Mouse (Mus musculus) kidney, postnatal 36 days (tissue): ENCODE measurements at regions not wholly inside any gene's neighbourhood (a gene's known extent, or its start where the extent isn't known, plus 50 kb on each side); places are given as distances from the start of the nearest gene placed in this dataset.
A peak's percentile ranks its signal among the peaks of the same experiment; 100 is the strongest.

Experiments used
- DNase-seq, 2 experiments: peaks; one replicate each; pipeline ENCODE4 v3.0.0; 2021 to 2022; ENCODE audit warnings: mixed read lengths in 2 of 2

GRCm38 (mm10) chr14:98728863-98729262, 265.3 kb downstream of the Rpl36a-ps1 start:
- DNase-seq: no peak

- no peak for DNase-seq
Measured at GRCm38 (mm10) chr14:98722481-98722880, 271.6 kb downstream of the Rpl36a-ps1 start.

- DNase-seq: no peak
Measured at GRCm38 (mm10) chr14:98721033-98721432, 273.1 kb downstream of the Rpl36a-ps1 start.

- no peak for DNase-seq
Measured at GRCm38 (mm10) chr14:98708045-98708444, 286.1 kb downstream of the Rpl36a-ps1 start.

GRCm38 (mm10) chr14:98707574-98707973, 286.5 kb downstream of the Rpl36a-ps1 start:
- no peak for DNase-seq

- no peak for DNase-seq
Measured at GRCm38 (mm10) chr14:98703289-98703688, 290.8 kb downstream of the Rpl36a-ps1 start.

- no peak for DNase-seq
Measured at GRCm38 (mm10) chr14:98656533-98656932, 337.6 kb downstream of the Rpl36a-ps1 start.

GRCm38 (mm10) chr14:98654191-98654809, 339.8 kb downstream of the Rpl36a-ps1 start:
- no peak for DNase-seq

GRCm38 (mm10) chr14:98651221-98651620, 342.9 kb downstream of the Rpl36a-ps1 start:
- DNase-seq: no peak

- DNase-seq: no peak
Measured at GRCm38 (mm10) chr14:98650520-98650919, 343.6 kb downstream of the Rpl36a-ps1 start.

- DNase-seq: no peak
Measured at GRCm38 (mm10) chr14:98647614-98648013, 346.5 kb downstream of the Rpl36a-ps1 start.

GRCm38 (mm10) chr14:98643756-98644155, 350.4 kb downstream of the Rpl36a-ps1 start:
- no peak for DNase-seq

GRCm38 (mm10) chr14:98642661-98643331, 351.3 kb downstream of the Rpl36a-ps1 start:
- no peak for DNase-seq

GRCm38 (mm10) chr14:98629026-98629425, 365.1 kb downstream of the Rpl36a-ps1 start:
- DNase-seq: no peak

- no peak for DNase-seq
Measured at GRCm38 (mm10) chr14:98626476-98626875, 367.6 kb downstream of the Rpl36a-ps1 start.

GRCm38 (mm10) chr14:98625867-98626266, 368.3 kb downstream of the Rpl36a-ps1 start:
- no peak for DNase-seq

GRCm38 (mm10) chr14:98605772-98606171, 388.3 kb downstream of the Rpl36a-ps1 start:
- DNase-seq: no peak

GRCm38 (mm10) chr14:98596252-98596651, 397.9 kb downstream of the Rpl36a-ps1 start:
- no peak for DNase-seq

GRCm38 (mm10) chr14:98589846-98590245, 404.3 kb downstream of the Rpl36a-ps1 start:
- peak in 1 of 2 experiments; percentile 6 for DNase-seq

GRCm38 (mm10) chr14:98571644-98572043, 402.1 kb upstream of the Dach1 start:
- no peak for DNase-seq

GRCm38 (mm10) chr14:98562002-98562401, 392.4 kb upstream of the Dach1 start:
- DNase-seq: no peak

GRCm38 (mm10) chr14:98539792-98540191, 370.2 kb upstream of the Dach1 start:
- DNase-seq: no peak

- DNase-seq: no peak
Measured at GRCm38 (mm10) chr14:98538267-98538666, 368.7 kb upstream of the Dach1 start.

GRCm38 (mm10) chr14:98533600-98533999, 364.0 kb upstream of the Dach1 start:
- peak in 1 of 2 experiments; percentile 1 for DNase-seq

GRCm38 (mm10) chr14:98520966-98521365, 351.4 kb upstream of the Dach1 start:
- no peak for DNase-seq
